Mouse (Mus musculus) cerebellum, adult 2 months (tissue): ENCODE measurements around the gene Mmp27.

Experiments
- CTCF ChIP-seq: fragments of 200-500 bp; IDR thresholded peaks from 2 replicates; pipeline ENCODE4 v1.5.1; 2011; ENCODE audit warnings: low read depth, mild to moderate bottlenecking, control low read depth, low read length, moderate library complexity, borderline replicate concordance; ENCODE audit not compliant: insufficient read depth
- POLR2A ChIP-seq: fragments of 200-500 bp; IDR thresholded peaks from 2 replicates; pipeline ENCODE4 v1.6.1; 2011; ENCODE audit warnings: low read length, control low read depth, borderline replicate concordance; ENCODE audit not compliant: insufficient read depth

DNA sequence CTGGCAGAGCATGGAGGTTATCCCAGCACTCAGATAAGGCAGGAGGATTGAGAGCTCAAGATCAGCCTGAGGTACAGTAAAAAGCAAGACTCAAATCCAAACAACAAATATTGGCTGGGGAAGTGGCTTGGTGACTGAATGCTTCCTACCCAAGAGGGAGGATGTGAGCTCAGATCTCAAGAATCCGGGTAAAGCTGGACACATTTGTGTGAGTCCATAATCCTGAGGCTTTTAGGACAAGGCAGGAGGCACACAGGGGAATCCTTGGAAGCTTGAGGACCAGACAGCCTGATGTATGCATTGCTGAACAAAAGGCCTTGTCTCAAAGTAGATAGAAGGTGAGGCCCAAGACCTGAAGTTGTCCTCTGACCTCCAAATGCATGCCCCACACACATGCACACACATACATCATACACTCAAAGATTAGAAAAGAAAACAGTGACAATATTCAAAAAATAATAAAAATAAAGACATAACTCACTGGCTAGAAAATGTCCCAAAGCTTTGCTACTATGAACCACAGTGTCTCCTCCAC is 26.2 kb upstream of the Mmp27 start:
- no peak for TF ChIP-seq POLR2A
- no peak for TF ChIP-seq CTCF
